Mouse (Mus musculus): ENCODE data around the gene 0610012G03Rik. TPM values are rescaled to one million over a fixed set of nuclear protein-coding genes. Genes with fewer than 3 reads are reported as not detected.

Gene 0610012G03Rik
- polyA plus RNA-seq, 1 experiment: 24.9 TPM

- H3K4me1 ChIP-seq (ENCODE audit: control insufficient read depth, insufficient read depth, low read length): no peaks in the 10 kb centered on the region; the same call in none of the 2 replicates
- H3K4me3 ChIP-seq (replicated peaks; ENCODE audit: control insufficient read depth, low read depth, low read length): peak overlapping the region; percentile 21
- WGBS: 7% methylated on average over 36 of the region's 36 CpGs
- H3K27ac ChIP-seq (ENCODE audit: control insufficient read depth, insufficient read depth, low read depth, low read length, poor library complexity): no peak overlapping the region
- TF ChIP-seq POLR2A (IDR thresholded peaks at IDR 0.05; ENCODE audit: borderline replicate concordance, control insufficient read depth, low read depth, low read length): peak; percentile 31; the same call in 1 of the 2 replicates
- no peak for TF ChIP-seq CTCF (IDR thresholded peaks at IDR 0.05; ENCODE audit: control insufficient read depth, insufficient read depth, low read length)
These were observed 13.0 kb downstream of the 0610012G03Rik start for GRCm38 (mm10) chr16:31935091-31935979.

GRCm38 (mm10) chr16:31934550-31935010, 13.7 kb downstream of the 0610012G03Rik start:
- Histone ChIP-seq H3K27ac (ENCODE audit: control insufficient read depth, insufficient read depth, low read depth, low read length, poor library complexity) (no peak overlapping the region), H3K4me3 (replicated peaks; ENCODE audit: control insufficient read depth, low read depth, low read length) (no peak overlapping the region), H3K4me1 (ENCODE audit: control insufficient read depth, insufficient read depth, low read length) (no peaks in the 10 kb centered on the region; the same call in none of the 2 replicates)
- TF ChIP-seq CTCF (IDR thresholded peaks at IDR 0.05; ENCODE audit: control insufficient read depth, insufficient read depth, low read length): no peak
- 38% methylated on average over 13 of the region's 13 CpGs for WGBS

- 12% methylated on average over 42 of the region's 42 CpGs for WGBS
- Histone ChIP-seq H3K27ac (ENCODE audit: control insufficient read depth, insufficient read depth, low read depth, low read length, poor library complexity) (peak within 1 kb of the TSS; percentile 23; the same call in 1 of the 2 replicates), H3K4me1 (ENCODE audit: control insufficient read depth, insufficient read depth, low read length) (no peaks in the 10 kb centered on the region; the same call in none of the 2 replicates), H3K4me3 (replicated peaks; ENCODE audit: control insufficient read depth, low read depth, low read length) (peak within 1 kb of the TSS; percentile 30)
- TF ChIP-seq CTCF (IDR thresholded peaks at IDR 0.05; ENCODE audit: control insufficient read depth, insufficient read depth, low read length) (no peak), POLR2A (IDR thresholded peaks at IDR 0.05; ENCODE audit: borderline replicate concordance, control insufficient read depth, low read depth, low read length) (no peak)
These were observed 14.3 kb downstream of the 0610012G03Rik start, which contains the start of gene Pigz for GRCm38 (mm10) chr16:31933751-31934549. TSS of gene Pigz (plus strand) at chr16:31933851.

- peak overlapping the region; percentile 30 for H3K4me3 ChIP-seq (replicated peaks; ENCODE audit: control insufficient read depth, low read depth, low read length)
- H3K27ac ChIP-seq (ENCODE audit: control insufficient read depth, insufficient read depth, low read depth, low read length, poor library complexity): no peak overlapping the region; the same call in 1 of the 2 replicates
- 1% methylated on average over 50 of the region's 50 CpGs for WGBS
- H3K4me1 ChIP-seq (ENCODE audit: control insufficient read depth, insufficient read depth, low read length): no peaks in the 10 kb centered on the region; the same call in none of the 2 replicates
- peak; percentile 85 for TF ChIP-seq CTCF (IDR thresholded peaks at IDR 0.05; ENCODE audit: control insufficient read depth, insufficient read depth, low read length)
- no peak for TF ChIP-seq POLR2A (IDR thresholded peaks at IDR 0.05; ENCODE audit: borderline replicate concordance, control insufficient read depth, low read depth, low read length)
These were observed 15.2 kb downstream of the 0610012G03Rik start for GRCm38 (mm10) chr16:31932840-31933697.

GRCm38 (mm10) chr16:31932255-31932654, 16.0 kb downstream of the 0610012G03Rik start:
- 69% methylated on average over 5 of the region's 5 CpGs for WGBS
- TF ChIP-seq POLR2A (IDR thresholded peaks at IDR 0.05; ENCODE audit: borderline replicate concordance, control insufficient read depth, low read depth, low read length) (no peak), CTCF (IDR thresholded peaks at IDR 0.05; ENCODE audit: control insufficient read depth, insufficient read depth, low read length) (no peak)
- Histone ChIP-seq H3K4me3 (replicated peaks; ENCODE audit: control insufficient read depth, low read depth, low read length) (no peak overlapping the region), H3K27ac (ENCODE audit: control insufficient read depth, insufficient read depth, low read depth, low read length, poor library complexity) (no peak overlapping the region), H3K4me1 (ENCODE audit: control insufficient read depth, insufficient read depth, low read length) (no peaks in the 10 kb centered on the region; the same call in none of the 2 replicates)

GRCm38 (mm10) chr16:31931330-31931729, 17.0 kb downstream of the 0610012G03Rik start:
- no peaks in the 10 kb centered on the region; the same call in none of the 2 replicates for H3K4me1 ChIP-seq (ENCODE audit: control insufficient read depth, insufficient read depth, low read length)
- TF ChIP-seq CTCF (IDR thresholded peaks at IDR 0.05; ENCODE audit: control insufficient read depth, insufficient read depth, low read length): no peak
- TF ChIP-seq POLR2A (IDR thresholded peaks at IDR 0.05; ENCODE audit: borderline replicate concordance, control insufficient read depth, low read depth, low read length): no peak
- H3K4me3 ChIP-seq (replicated peaks; ENCODE audit: control insufficient read depth, low read depth, low read length): no peak overlapping the region
- WGBS: 73% methylated on average over 17 of the region's 17 CpGs
- H3K27ac ChIP-seq (ENCODE audit: control insufficient read depth, insufficient read depth, low read depth, low read length, poor library complexity): no peak overlapping the region

- Histone ChIP-seq H3K27ac (ENCODE audit: control insufficient read depth, insufficient read depth, low read depth, low read length, poor library complexity) (no peak overlapping the region), H3K4me3 (replicated peaks; ENCODE audit: control insufficient read depth, low read depth, low read length) (no peak overlapping the region), H3K4me1 (ENCODE audit: control insufficient read depth, insufficient read depth, low read length) (no peaks in the 10 kb centered on the region)
- TF ChIP-seq CTCF (IDR thresholded peaks at IDR 0.05; ENCODE audit: control insufficient read depth, insufficient read depth, low read length) (no peak), POLR2A (IDR thresholded peaks at IDR 0.05; ENCODE audit: borderline replicate concordance, control insufficient read depth, low read depth, low read length) (no peak)
- WGBS: 79% methylated on average over 5 of the region's 5 CpGs
These were observed 20.9 kb downstream of the 0610012G03Rik start for GRCm38 (mm10) chr16:31927412-31927811.

Data from bone marrow, adult 2 months (tissue).